Mouse (Mus musculus) lung, embryonic 14.5 days (tissue): ENCODE data around the gene Gtpbp6. TPM values are rescaled to one million over a fixed set of nuclear protein-coding genes. Genes with fewer than 3 reads are reported as not detected.
"Not testable (repeated sequence)": the region's sequence is repeated elsewhere in the genome, so short reads cannot be mapped to it uniquely, and the experiment has no call there.

Experiments
- ATAC-seq: fragments of 200-750 bp; cut with Nextera tagmentation; 2 replicates; pipeline ENCODE4 v1.8.0; 2017; ENCODE audit warnings: mild to moderate bottlenecking, moderate TSS enrichment, moderate library complexity; ENCODE audit not compliant: insufficient read depth
- DNase-seq: peaks from one replicate; pipeline ENCODE4 v3.0.0-alpha.2; 2015
- H3K27ac ChIP-seq: fragments of 300-500 bp; sonication (generic); 2 replicates; pipeline ENCODE4 v1.5.1; 2014; ENCODE audit warnings: low read depth, mild to moderate bottlenecking, moderate library complexity
- H3K27me3 ChIP-seq: fragments of 300-500 bp; sonication (generic); 2 replicates; pipeline ENCODE4 v1.6.1; 2014; ENCODE audit warnings: low read length, control low read depth; ENCODE audit not compliant: insufficient read depth
- H3K36me3 ChIP-seq: fragments of 300-500 bp; sonication (generic); 2 replicates; pipeline ENCODE4 v1.6.1; 2014; ENCODE audit warnings: control low read depth; ENCODE audit not compliant: insufficient read depth
- H3K4me1 ChIP-seq: fragments of 300-500 bp; sonication (generic); 2 replicates; pipeline ENCODE4 v1.6.1; 2014; ENCODE audit warnings: antibody characterized with exemption, control low read depth; ENCODE audit not compliant: insufficient read depth
- H3K4me2 ChIP-seq: fragments of 300-500 bp; sonication (generic); 2 replicates; pipeline ENCODE4 v1.6.1; 2014; ENCODE audit warnings: mild to moderate bottlenecking
- H3K4me3 ChIP-seq: fragments of 300-500 bp; sonication (generic); 2 replicates; pipeline ENCODE4 v1.5.1; 2014; ENCODE audit warnings: low read depth, low read length
- H3K9ac ChIP-seq: fragments of 300-500 bp; sonication (generic); 2 replicates; pipeline ENCODE4 v1.6.1; 2014
- H3K9me3 ChIP-seq: fragments of 300-500 bp; sonication (generic); 2 replicates; pipeline ENCODE4 v1.6.1; 2016; ENCODE audit warnings: low read depth, low read length, control low read depth
- CTCF ChIP-seq: IDR thresholded peaks from 2 replicates; pipeline ENCODE4 v1.5.1; 2016; ENCODE audit warnings: antibody characterized with exemption, low read depth
- WGBS: fragments of 180-500 bp; shearing (Covaris S2); extraction: QIAGEN DNeasy Blood & Tissue Kit; methylation state at CpG from one replicate; pipeline ENCODE4 v1.1.7; 2014; 5-methylcytosine and 5-hydroxymethylcytosine counted together
- polyA plus RNA-seq: library from polyadenylated mRNA; unstranded; fragments of >200 nt; fragmentation: Nextera tagmentation; extraction: Ambion mirVana; gene quantifications from 2 replicates; pipeline ENCODE4 v1.2.1, GENCODE M21; 2014

The Gtpbp6 gene
- polyA plus RNA-seq, 1 experiment from 2014 or later: 29.8 TPM

DNA sequence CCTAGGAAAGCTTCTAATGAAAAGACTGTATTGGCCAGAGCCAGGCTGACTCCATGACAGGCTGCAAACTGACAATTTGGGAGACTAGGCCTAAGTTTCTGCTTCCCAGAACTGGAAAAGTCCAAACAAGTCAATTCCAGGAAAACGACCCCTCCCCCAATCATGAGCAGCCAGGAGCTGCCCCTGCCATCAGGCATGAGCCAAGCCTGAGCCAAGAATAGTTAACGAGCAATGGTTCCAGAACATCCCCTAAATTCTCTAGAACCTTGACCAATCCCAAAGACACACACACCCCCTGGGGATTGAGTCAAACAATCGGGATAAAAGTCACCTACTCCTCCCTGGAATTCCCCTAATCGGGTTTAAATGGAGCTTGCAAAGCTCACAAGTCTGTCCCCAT is 25.0 kb downstream of the Gtpbp6 start:
- no peak for TF ChIP-seq CTCF
- DNase-seq (no peak), ATAC-seq (no peak)
- no peak overlapping the region for H3K4me2 ChIP-seq
- no peak overlapping the region for H3K27ac ChIP-seq
- no peaks in the 10 kb centered on the region for H3K27me3 ChIP-seq
- 0 out of 2 replicates have a peak, but pooled peaks cover 3% of the 10 kb centered on the region for H3K36me3 ChIP-seq
- peaks cover 21% of the 10 kb centered on the region for H3K9me3 ChIP-seq
- 78% methylated on average over 4 of the region's 4 CpGs for WGBS
- H3K4me1 ChIP-seq: no peaks in the 10 kb centered on the region
- H3K9ac ChIP-seq: no peak overlapping the region
- H3K4me3 ChIP-seq: no peak overlapping the region

DNA sequence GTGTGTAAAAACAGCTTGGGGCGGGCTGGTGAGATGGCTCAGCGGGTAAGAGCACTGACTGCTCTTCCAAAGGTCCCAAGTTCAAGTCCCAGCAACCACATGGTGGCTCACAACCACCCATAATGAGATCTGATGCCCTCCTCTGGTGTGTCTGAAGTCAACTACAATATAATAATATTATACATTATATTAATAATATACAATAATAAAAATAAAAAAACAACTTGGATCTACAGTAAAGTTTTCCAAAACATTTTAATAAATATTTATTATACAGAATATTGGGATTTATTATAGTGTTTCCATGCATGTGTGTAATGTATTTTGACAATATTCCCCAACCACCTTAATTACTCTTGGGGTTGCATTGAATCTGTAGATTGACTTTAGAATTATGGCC is 35.6 kb downstream of the Gtpbp6 start, which contains the start of gene Gm17655:
Gm17655 (minus strand) TSS at position 101 of the 400 bp plus-strand sequence.
- H3K27me3 ChIP-seq, DNase-seq, H3K4me3 ChIP-seq, H3K27ac ChIP-seq, H3K4me2 ChIP-seq, H3K4me1 ChIP-seq, H3K9ac ChIP-seq, ATAC-seq, H3K36me3 ChIP-seq: not testable (repeated sequence)
- H3K9me3 ChIP-seq: peaks cover 14% of the 10 kb centered on the region
- 80% methylated on average over 2 of the region's 2 CpGs for WGBS

DNA sequence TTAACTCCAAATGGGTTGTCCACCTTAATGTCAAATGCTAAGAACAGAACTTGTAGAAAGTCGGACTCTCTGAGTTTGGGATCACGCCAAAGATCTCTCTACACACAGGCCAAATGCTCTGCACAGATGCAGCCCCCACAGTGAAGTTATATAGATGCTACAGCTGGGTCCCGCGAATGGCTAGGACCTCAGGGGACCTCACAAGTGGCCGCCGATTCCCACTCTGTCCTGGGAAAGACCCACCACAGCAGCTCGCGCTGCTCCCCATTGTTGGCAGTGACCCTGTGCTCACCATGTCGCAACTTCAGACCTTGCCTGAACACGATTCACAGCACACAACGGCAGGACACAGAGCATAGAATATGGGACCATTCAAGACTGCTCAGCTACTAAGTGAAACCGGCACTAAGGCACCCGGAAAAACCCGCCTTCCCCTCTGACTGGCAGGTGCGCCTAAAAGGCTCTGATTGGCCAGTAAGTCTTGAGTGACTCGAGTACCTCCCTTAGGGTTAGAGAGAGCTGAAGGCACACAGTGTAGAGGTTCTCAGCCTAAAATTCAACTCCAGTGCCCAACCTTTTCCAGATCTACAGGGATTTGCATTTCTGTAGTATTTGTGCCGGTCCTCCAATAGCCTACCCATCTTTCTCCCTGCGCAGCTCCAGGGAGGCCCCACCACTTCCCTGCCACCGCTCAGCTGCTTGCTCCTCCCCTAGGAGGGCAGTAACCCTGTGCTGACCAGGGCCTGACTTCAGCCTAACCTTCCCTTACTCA is 50.2 kb downstream of the Gtpbp6 start:
- Histone ChIP-seq H3K27me3 (no peaks in the 10 kb centered on the region), H3K4me2 (peak overlapping the region; percentile 60), H3K9ac (peak overlapping the region; percentile 57), H3K27ac (peak overlapping the region; percentile 63; the same call in 1 of the 2 replicates), H3K4me3 (peak overlapping the region; percentile 54), H3K4me1 (no peaks in the 10 kb centered on the region), H3K36me3 (no peaks in the 10 kb centered on the region), H3K9me3 (no peaks in the 10 kb centered on the region)
- no peak for TF ChIP-seq CTCF
- under 1% methylated on average over 19 of the region's 19 CpGs for WGBS
- peak; percentile 84 for DNase-seq
- ATAC-seq: peak; percentile 100

Other genes with a start within 250 kb of the Gtpbp6 start
- 0.74 and 0.91 TPM in 2 replicates for gene Gm15446, start 184.8 kb downstream of the Gtpbp6 start, polyA plus RNA-seq
- gene Zfp932, start 111.7 kb downstream of the Gtpbp6 start, polyA plus RNA-seq: 22.8 TPM in 2 replicates
- gene Gm17655, start 35.7 kb downstream of the Gtpbp6 start, polyA plus RNA-seq: 3.3 and 7.2 TPM in 2 replicates
- gene Gm35315, start 13.8 kb downstream of the Gtpbp6 start, polyA plus RNA-seq: 1.9 and 2.2 TPM in 2 replicates
- 2.2 TPM in 2 replicates for gene Plcxd1, start 8.2 kb downstream of the Gtpbp6 start, polyA plus RNA-seq
- 3.3 and 3.8 TPM in 2 replicates for gene Zfp605, start 1.9 kb upstream of the Gtpbp6 start, polyA plus RNA-seq
- gene Chfr, start 27.6 kb upstream of the Gtpbp6 start, polyA plus RNA-seq: 41.8 and 42.3 TPM in 2 replicates
- 26.6 and 28.3 TPM in 2 replicates for gene Golga3, start 68.5 kb upstream of the Gtpbp6 start, polyA plus RNA-seq
- 35.5 and 39.8 TPM in 2 replicates for gene Ankle2, start 122.8 kb upstream of the Gtpbp6 start, polyA plus RNA-seq
- 72.9 and 74.0 TPM in 2 replicates for gene Pgam5, start 161.7 kb upstream of the Gtpbp6 start, polyA plus RNA-seq
- gene Pxmp2, start 178.0 kb upstream of the Gtpbp6 start, polyA plus RNA-seq: 8.5 and 9.4 TPM in 2 replicates
- gene Pole, start 178.1 kb upstream of the Gtpbp6 start, polyA plus RNA-seq: 43.9 and 44.9 TPM in 2 replicates
- 14.1 and 15.4 TPM in 2 replicates for gene P2rx2, start 235.0 kb upstream of the Gtpbp6 start, polyA plus RNA-seq
- gene Lrcol1, start 236.5 kb upstream of the Gtpbp6 start, polyA plus RNA-seq: 2.4 and 2.6 TPM in 2 replicates